Mouse (Mus musculus): ENCODE data around the gene Krt80. TPM values are rescaled to one million over a fixed set of nuclear protein-coding genes. Genes with fewer than 3 reads are reported as not detected.

Gene Krt80
- polyA plus RNA-seq, 1 experiment from 2014 or later: 3.1 TPM

GRCm38 (mm10) chr15:101392251-101392650 is 22.3 kb upstream of the Krt80 start:
- Histone ChIP-seq H3K36me3 (no peaks in the 10 kb centered on the region), H3K4me3 (no peak overlapping the region), H3K27ac (no peak overlapping the region), H3K9me3 (no peaks in the 10 kb centered on the region), H3K4me2 (no peak overlapping the region), H3K4me1 (0 out of 2 replicates have a peak, but pooled peaks cover 4% of the 10 kb centered on the region), H3K27me3 (no peaks in the 10 kb centered on the region; the same call in 1 of the 2 replicates), H3K9ac (no peak overlapping the region)
- 82% methylated on average over 5 of the region's 5 CpGs for WGBS
- ATAC-seq (ENCODE audit: insufficient number of reproducible peaks, insufficient read depth, low FRiP score, low TSS enrichment, low read depth): no peak

- Histone ChIP-seq H3K36me3 (no peaks in the 10 kb centered on the region), H3K9me3 (no peaks in the 10 kb centered on the region), H3K4me2 (no peak overlapping the region), H3K4me1 (0 out of 2 replicates have a peak, but pooled peaks cover 4% of the 10 kb centered on the region), H3K27me3 (no peaks in the 10 kb centered on the region; the same call in 1 of the 2 replicates), H3K9ac (no peak overlapping the region), H3K27ac (no peak overlapping the region), H3K4me3 (no peak overlapping the region)
- 92% methylated on average over 5 of the region's 5 CpGs for WGBS
- ATAC-seq (ENCODE audit: insufficient number of reproducible peaks, insufficient read depth, low FRiP score, low TSS enrichment, low read depth): no peak
Measured at GRCm38 (mm10) chr15:101390203-101390602, 20.2 kb upstream of the Krt80 start.

GRCm38 (mm10) chr15:101388034-101388541 is 18.1 kb upstream of the Krt80 start:
- Histone ChIP-seq H3K9me3 (no peaks in the 10 kb centered on the region), H3K9ac (no peak overlapping the region), H3K27me3 (no peaks in the 10 kb centered on the region), H3K4me1 (0 out of 2 replicates have a peak, but pooled peaks cover 4% of the 10 kb centered on the region), H3K27ac (no peak overlapping the region), H3K36me3 (no peaks in the 10 kb centered on the region), H3K4me3 (no peak overlapping the region), H3K4me2 (no peak overlapping the region)
- WGBS: 45% methylated on average over 5 of the region's 5 CpGs
- ATAC-seq (ENCODE audit: insufficient number of reproducible peaks, insufficient read depth, low FRiP score, low TSS enrichment, low read depth): no peak

GRCm38 (mm10) chr15:101387176-101387575 is 17.2 kb upstream of the Krt80 start:
- H3K27ac ChIP-seq: no peak overlapping the region
- H3K9me3 ChIP-seq: no peaks in the 10 kb centered on the region
- H3K4me3 ChIP-seq: no peak overlapping the region
- WGBS: 59% methylated on average over 3 of the region's 3 CpGs
- no peak overlapping the region for H3K9ac ChIP-seq
- H3K27me3 ChIP-seq: no peaks in the 10 kb centered on the region
- no peak overlapping the region for H3K4me2 ChIP-seq
- no peaks in the 10 kb centered on the region for H3K36me3 ChIP-seq
- ATAC-seq (ENCODE audit: insufficient number of reproducible peaks, insufficient read depth, low FRiP score, low TSS enrichment, low read depth): no peak
- H3K4me1 ChIP-seq: 0 out of 2 replicates have a peak, but pooled peaks cover 4% of the 10 kb centered on the region

DNA sequence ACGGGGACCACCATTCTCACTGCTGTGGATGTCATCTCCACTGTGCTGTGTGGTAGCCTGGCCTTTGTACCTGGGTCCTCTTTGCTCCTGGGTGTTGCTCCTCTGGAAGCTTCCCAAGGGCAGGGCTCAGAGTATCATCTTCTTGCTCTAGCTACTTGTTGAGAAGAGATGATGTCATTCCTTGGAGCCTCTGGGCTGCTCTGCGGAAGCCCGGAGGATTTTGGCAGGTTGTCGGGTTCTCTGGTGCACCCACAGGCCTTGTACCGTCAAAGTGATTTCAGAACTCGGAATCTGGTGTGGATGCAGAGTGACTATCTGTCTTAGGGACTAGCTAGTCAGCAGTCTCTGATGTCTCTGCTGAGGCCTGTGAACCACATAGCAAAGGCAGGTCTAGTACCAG is 15.1 kb upstream of the Krt80 start:
- no peak for ATAC-seq (ENCODE audit: insufficient number of reproducible peaks, insufficient read depth, low FRiP score, low TSS enrichment, low read depth)
- Histone ChIP-seq H3K4me3 (no peak overlapping the region), H3K27me3 (no peaks in the 10 kb centered on the region), H3K4me2 (no peak overlapping the region), H3K36me3 (no peaks in the 10 kb centered on the region), H3K4me1 (0 out of 2 replicates have a peak, but pooled peaks cover 4% of the 10 kb centered on the region), H3K27ac (no peak overlapping the region), H3K9ac (no peak overlapping the region), H3K9me3 (no peaks in the 10 kb centered on the region)
- 79% methylated on average over 6 of the region's 6 CpGs for WGBS

- Histone ChIP-seq H3K4me2 (no peak overlapping the region), H3K4me1 (0 out of 2 replicates have a peak, but pooled peaks cover 4% of the 10 kb centered on the region), H3K9ac (no peak overlapping the region), H3K4me3 (no peak overlapping the region), H3K9me3 (no peaks in the 10 kb centered on the region), H3K27ac (no peak overlapping the region), H3K27me3 (no peaks in the 10 kb centered on the region), H3K36me3 (no peaks in the 10 kb centered on the region)
- WGBS: 76% methylated on average over 7 of the region's 7 CpGs
- ATAC-seq (ENCODE audit: insufficient number of reproducible peaks, insufficient read depth, low FRiP score, low TSS enrichment, low read depth): no peak
Measured at GRCm38 (mm10) chr15:101384610-101385009, 14.6 kb upstream of the Krt80 start.

- Histone ChIP-seq H3K9me3 (no peaks in the 10 kb centered on the region), H3K9ac (no peak overlapping the region), H3K4me2 (no peak overlapping the region), H3K4me1 (no peaks in the 10 kb centered on the region), H3K36me3 (no peaks in the 10 kb centered on the region), H3K27ac (no peak overlapping the region), H3K4me3 (no peak overlapping the region), H3K27me3 (no peaks in the 10 kb centered on the region)
- 76% methylated on average over 11 of the region's 11 CpGs for WGBS
- ATAC-seq (ENCODE audit: insufficient number of reproducible peaks, insufficient read depth, low FRiP score, low TSS enrichment, low read depth): no peak
Measured at GRCm38 (mm10) chr15:101382811-101383210, 12.8 kb upstream of the Krt80 start.

- WGBS: 62% methylated on average over 9 of the region's 9 CpGs
- H3K36me3 ChIP-seq: no peaks in the 10 kb centered on the region
Measured at GRCm38 (mm10) chr15:101381758-101382157, 11.8 kb upstream of the Krt80 start.

GRCm38 (mm10) chr15:101378646-101379045 is 8.7 kb upstream of the Krt80 start:
- Histone ChIP-seq H3K9me3 (no peaks in the 10 kb centered on the region), H3K4me1 (peaks cover 8% of the 10 kb centered on the region), H3K9ac (no peak overlapping the region), H3K27ac (no peak overlapping the region), H3K4me3 (no peak overlapping the region), H3K27me3 (no peaks in the 10 kb centered on the region), H3K36me3 (no peaks in the 10 kb centered on the region), H3K4me2 (no peak overlapping the region)
- ATAC-seq (ENCODE audit: insufficient number of reproducible peaks, insufficient read depth, low FRiP score, low TSS enrichment, low read depth): no peak
- WGBS: 81% methylated on average over 5 of the region's 5 CpGs

More at GRCm38 (mm10) chr15:101381758-101382157, 11.8 kb upstream of the Krt80 start:
- no peak overlapping the region for H3K4me2 ChIP-seq
- no peak for ATAC-seq (ENCODE audit: insufficient number of reproducible peaks, insufficient read depth, low FRiP score, low TSS enrichment, low read depth)
- H3K9ac ChIP-seq: no peak overlapping the region
- no peaks in the 10 kb centered on the region for H3K9me3 ChIP-seq
- H3K4me3 ChIP-seq: no peak overlapping the region
- no peaks in the 10 kb centered on the region for H3K27me3 ChIP-seq
- no peaks in the 10 kb centered on the region for H3K4me1 ChIP-seq
- no peak overlapping the region for H3K27ac ChIP-seq

DNA sequence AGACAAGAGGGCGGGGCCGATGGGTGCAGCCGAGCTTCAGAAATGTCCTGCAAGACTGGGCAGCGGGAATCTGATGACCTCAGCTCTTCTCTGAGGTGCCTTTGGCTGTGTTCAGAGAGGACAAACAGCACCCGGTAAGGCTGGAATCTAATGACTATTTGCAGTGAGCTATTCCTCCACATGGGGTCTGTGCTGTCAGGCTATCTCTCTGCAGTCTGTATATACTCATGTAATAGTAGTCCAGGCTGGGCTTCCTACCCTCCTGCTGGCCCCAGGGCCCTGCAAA is 6.8 kb upstream of the Krt80 start:
- ATAC-seq (ENCODE audit: insufficient number of reproducible peaks, insufficient read depth, low FRiP score, low TSS enrichment, low read depth): no peak
- Histone ChIP-seq H3K4me1 (peaks cover 8% of the 10 kb centered on the region), H3K9me3 (no peaks in the 10 kb centered on the region), H3K36me3 (no peaks in the 10 kb centered on the region), H3K4me3 (no peak overlapping the region), H3K4me2 (no peak overlapping the region), H3K27ac (no peak overlapping the region), H3K27me3 (no peaks in the 10 kb centered on the region), H3K9ac (no peak overlapping the region)
- WGBS: 78% methylated on average over 5 of the region's 5 CpGs

- no peak overlapping the region for H3K27ac ChIP-seq
- H3K9ac ChIP-seq: no peak overlapping the region
- H3K4me3 ChIP-seq: no peak overlapping the region
- peaks cover 8% of the 10 kb centered on the region for H3K4me1 ChIP-seq
- WGBS: 78% methylated on average over 6 of the region's 6 CpGs
- H3K4me2 ChIP-seq: no peak overlapping the region
- H3K36me3 ChIP-seq: no peaks in the 10 kb centered on the region
- ATAC-seq (ENCODE audit: insufficient number of reproducible peaks, insufficient read depth, low FRiP score, low TSS enrichment, low read depth): no peak
- H3K9me3 ChIP-seq: no peaks in the 10 kb centered on the region
- no peaks in the 10 kb centered on the region for H3K27me3 ChIP-seq
Measured at GRCm38 (mm10) chr15:101375956-101376775, 6.2 kb upstream of the Krt80 start.

DNA sequence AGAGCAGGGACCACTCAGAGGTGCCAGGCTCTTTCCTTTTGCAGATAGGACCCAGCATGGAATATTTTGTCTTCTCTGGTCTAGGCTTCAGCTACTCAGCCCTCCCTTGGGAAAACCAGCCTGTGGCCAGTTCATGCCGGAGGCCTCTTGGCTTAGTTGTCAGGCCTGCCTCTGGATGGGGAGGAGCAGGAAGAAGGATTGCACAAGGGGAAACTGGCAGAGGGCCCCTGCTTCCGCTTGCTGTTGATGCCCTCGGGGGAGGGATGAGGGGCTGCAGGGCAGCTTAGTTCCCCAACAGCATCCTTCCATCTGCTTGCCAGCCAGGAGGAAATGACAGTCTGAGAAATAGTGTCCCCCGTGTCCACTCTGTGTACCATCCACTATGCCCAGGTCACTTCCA is 4.9 kb upstream of the Krt80 start:
- no peak overlapping the region for H3K27ac ChIP-seq
- ATAC-seq (ENCODE audit: insufficient number of reproducible peaks, insufficient read depth, low FRiP score, low TSS enrichment, low read depth): no peak
- no peaks in the 10 kb centered on the region for H3K9me3 ChIP-seq
- H3K4me2 ChIP-seq: no peak overlapping the region
- H3K9ac ChIP-seq: no peak overlapping the region
- WGBS: 41% methylated on average over 4 of the region's 4 CpGs
- H3K4me3 ChIP-seq: no peak overlapping the region
- H3K36me3 ChIP-seq: no peaks in the 10 kb centered on the region
- H3K4me1 ChIP-seq: peaks cover 16% of the 10 kb centered on the region
- no peaks in the 10 kb centered on the region for H3K27me3 ChIP-seq
